Mouse (Mus musculus): ENCODE measurements around the gene Tbx1.
A peak's percentile ranks its signal among the peaks of the same experiment; 100 is the strongest.

Tbx1 gene

GRCm38 (mm10) chr16:18588738-18589055 is 1.8 kb downstream of the Tbx1 start:
- DNase-seq (ENCODE audit: extremely low read depth, low read depth, low spot score): no peak

GRCm38 (mm10) chr16:18587847-18588737 is 2.4 kb downstream of the Tbx1 start:
- DNase-seq (ENCODE audit: extremely low read depth, low read depth, low spot score): no peak

- no peak for DNase-seq (ENCODE audit: extremely low read depth, low read depth, low spot score)
Observed at GRCm38 (mm10) chr16:18586906-18587546, 3.4 kb downstream of the Tbx1 start.

GRCm38 (mm10) chr16:18586076-18586905 is 4.2 kb downstream of the Tbx1 start:
- DNase-seq (ENCODE audit: extremely low read depth, low read depth, low spot score): no peak

DNA sequence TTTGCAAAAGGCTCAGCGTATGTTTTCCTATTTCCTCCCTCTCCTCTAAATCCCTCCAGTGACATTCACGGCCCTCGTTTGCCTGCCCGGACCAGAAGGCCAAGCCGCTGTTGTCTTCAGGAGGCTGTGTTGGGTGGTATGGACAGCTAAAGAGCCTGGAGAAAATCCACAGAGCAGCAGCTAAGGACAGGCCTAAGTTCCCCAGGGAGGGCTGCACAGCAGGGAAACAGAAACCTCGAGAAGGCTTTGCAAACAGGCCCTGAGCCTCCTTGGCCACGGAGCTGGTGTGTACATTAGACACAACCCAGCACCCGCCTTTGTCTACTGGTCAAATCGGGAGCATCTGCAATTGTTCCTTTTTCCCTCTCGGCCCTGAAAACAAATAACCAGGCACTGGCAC is 4.8 kb downstream of the Tbx1 start:
- no peak for DNase-seq (ENCODE audit: extremely low read depth, low read depth, low spot score)

DNA sequence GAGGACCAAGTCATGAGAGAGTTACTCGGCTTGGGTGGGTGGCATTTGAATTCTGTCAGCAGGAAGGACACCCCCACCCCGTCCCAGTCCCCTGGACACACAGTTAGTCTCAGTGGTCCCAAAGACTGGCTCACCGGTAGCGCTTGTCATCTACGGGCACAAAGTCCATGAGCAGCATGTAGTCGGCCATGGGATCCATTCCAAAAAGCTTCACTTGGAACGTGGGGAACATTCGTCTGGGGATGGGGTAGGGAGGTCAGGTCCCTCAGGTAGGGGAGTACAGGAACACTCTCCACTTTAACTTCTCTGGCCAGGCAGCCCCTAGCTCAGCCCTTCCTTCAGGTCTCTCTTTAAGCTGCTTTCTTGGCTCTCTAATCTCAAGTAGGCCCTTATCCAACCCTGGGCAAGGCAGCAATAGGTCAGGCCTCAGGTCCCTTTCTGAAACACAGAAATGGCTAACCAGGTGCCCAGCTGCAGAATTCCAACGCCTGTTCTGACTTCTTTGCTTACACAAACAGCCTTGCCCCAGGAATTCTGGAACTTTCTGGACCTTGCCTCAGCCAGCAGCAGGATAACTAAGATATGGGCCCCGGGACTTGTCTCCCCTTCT is 5.5 kb downstream of the Tbx1 start:
- no peak for DNase-seq (ENCODE audit: extremely low read depth, low read depth, low spot score)

DNA sequence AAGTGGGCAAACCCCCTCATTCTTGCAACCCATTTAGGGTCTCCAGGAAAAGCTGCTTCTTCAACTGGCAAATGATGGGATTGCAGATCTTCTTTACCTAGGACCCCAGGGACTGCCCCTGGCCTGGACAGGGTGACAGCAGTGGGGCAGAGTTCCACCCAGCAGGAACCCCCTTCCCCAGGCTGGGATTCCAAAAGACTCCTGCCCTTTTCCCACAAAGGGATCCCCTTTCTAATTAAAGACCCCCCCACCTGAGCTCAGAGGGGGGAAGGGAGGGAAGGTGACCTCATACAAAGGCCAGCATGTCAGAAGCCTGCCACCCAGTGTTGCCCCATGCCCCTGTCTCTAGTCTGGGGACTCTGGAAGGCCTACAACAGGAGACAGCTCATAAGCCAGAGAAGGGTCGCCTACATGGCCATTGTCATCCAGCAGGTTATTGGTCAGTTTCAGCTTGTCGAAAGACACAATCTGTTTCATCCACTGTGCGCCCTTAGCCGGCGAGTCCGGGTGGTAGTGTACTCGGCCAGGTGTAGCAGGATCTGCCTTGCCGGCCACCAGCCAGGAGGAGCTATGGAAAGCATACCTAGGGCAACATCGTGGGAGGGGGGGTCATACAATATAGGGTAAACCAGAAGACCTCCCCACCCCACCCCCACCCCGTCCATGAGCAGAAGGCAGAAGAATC is 6.7 kb downstream of the Tbx1 start:
- no peak for DNase-seq (ENCODE audit: extremely low read depth, low read depth, low spot score)

DNA sequence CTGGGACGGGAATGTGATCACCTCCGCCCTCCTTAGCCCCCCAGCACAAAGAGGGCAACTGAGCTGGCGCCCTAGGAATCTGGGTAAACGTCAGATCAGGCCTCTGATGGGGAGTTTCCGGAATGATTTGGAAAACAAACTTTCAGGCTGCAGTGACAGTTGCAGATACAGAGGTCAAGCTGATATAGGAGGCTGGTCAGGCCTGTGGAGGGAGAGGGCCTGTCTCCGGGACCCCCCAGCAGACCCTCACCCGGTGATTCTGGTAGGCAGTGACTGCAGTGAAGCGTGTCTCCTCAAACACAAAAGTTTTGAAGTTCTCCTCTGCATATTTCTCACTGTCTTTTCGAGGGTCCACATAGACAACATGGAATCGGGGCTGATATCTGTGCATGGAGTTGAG is 7.3 kb downstream of the Tbx1 start:
- DNase-seq (ENCODE audit: extremely low read depth, low read depth, low spot score): no peak

GRCm38 (mm10) chr16:18582426-18583148 is 7.9 kb downstream of the Tbx1 start:
- DNase-seq (ENCODE audit: extremely low read depth, low read depth, low spot score): no peak

DNA sequence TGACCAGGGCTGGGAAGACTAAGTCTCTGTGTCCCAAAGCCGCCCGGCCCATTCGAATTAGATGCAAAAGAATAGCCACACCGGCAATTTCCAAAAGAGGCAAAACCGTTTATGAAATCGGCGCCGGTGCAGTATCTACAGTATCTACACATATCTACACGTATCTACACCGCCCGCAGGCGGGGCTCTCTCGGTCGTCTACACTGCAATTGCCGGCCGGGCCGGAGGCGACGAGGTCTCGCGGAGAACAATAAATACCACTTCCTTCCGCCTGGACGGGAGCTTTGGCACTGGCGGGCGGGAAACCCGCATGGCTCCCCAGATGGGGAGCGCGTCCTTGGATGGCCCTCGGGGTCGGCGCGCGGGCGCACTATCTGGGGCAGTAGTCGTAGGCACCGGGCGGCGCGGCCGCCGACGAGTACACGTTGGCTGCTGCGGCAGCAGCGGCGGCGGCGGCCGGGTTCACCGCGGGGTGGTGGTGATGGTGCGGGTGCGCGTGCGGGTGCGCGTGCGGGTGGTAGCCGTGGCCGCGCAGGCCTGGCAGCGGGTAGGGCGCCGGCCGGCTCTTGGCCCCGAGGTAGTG is 8.8 kb downstream of the Tbx1 start:
- DNase-seq (ENCODE audit: extremely low read depth, low read depth, low spot score): no peak

GRCm38 (mm10) chr16:18581050-18581622 is 9.3 kb downstream of the Tbx1 start:
- no peak for DNase-seq (ENCODE audit: extremely low read depth, low read depth, low spot score)

DNA sequence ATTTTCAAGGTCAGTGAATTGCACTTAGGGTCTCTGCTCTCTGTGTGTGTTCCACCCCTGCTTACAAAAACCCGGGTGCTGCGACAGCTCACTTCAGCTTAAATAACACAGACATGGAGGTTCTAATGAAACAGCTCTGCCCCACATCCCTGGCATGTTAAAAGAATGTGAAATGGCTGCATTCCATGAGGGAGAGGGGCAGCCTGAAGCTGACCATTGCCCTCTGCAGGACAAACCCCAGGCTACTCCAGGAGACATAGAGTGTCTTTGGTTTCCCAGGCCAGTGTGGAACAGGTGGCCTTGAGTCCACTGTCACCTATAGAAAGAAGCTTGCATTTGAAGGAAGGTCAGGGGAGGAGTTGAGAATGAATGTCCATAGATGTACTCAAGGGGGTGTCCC is 10.1 kb downstream of the Tbx1 start:
- no peak for DNase-seq (ENCODE audit: extremely low read depth, low read depth, low spot score)

DNA sequence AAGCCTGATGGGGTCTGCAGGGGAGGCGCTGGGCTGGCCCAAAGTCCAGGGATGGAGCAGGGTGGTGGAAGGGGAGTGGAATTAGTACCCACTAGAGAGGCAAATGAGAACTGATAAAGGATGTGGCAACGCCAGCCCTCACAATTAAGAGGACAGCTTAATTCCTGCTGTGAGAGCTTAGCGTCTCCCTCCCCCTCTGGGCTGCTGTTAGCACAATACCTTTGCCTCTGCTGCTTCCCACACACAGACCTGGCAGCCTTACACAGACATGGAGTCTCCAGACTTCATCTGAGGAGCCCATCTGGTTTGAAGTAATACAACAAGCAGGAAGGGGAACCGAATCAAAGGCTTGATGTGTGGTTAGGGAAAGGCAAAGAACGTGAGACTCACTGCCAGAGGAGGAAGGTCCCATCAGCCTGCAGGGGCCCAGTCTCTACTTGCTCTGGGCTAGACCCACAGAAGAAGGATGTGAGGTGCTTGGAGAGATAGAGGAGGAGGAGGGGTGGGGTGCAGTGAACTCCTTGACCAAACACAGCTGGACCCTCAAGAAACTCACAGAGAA is 12.8 kb downstream of the Tbx1 start:
- no peak for DNase-seq (ENCODE audit: extremely low read depth, low read depth, low spot score)

DNA sequence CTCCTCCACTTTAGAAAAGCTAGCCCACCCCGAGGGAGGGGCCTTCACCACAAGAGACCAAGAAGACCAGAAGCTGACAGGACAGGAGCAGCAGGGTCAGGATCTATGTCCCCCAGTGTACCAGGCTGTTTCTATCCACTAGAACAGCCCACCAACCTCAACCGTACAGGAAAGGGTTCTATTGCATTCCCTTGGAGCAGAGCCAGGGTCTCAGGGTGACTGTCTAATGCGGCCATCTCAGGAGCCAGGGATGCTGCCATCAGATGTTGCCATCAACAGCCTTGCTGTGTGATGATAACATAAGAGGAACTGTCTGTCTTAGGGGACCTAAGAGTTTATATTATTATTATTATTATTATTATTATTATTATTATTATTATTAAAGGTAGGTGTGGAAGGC is 13.4 kb downstream of the Tbx1 start:
- no peak for DNase-seq (ENCODE audit: extremely low read depth, low read depth, low spot score)

GRCm38 (mm10) chr16:18574196-18574595 is 16.3 kb downstream of the Tbx1 start:
- DNase-seq (ENCODE audit: extremely low read depth, low read depth, low spot score): peak; percentile 14

DNA sequence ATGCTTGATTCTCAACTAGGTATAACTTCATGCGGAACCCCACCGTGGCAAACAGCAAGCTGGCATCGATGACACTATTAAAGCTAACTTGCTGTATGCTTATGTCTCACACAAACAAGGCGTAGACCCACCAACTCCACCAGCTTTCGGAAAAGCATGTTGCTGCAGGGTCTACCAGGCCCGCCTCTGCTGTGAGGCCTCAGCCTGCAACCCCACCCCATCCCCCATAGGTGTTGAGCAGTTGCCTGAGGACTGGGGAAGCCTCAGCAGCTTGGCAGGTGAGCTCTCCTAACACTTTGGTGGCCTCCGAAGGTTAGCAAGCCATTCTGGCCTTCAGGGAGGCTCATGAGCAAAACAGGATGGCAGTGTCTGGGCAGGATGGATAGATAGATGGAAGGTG is 21.9 kb downstream of the Tbx1 start:
- no peak for DNase-seq (ENCODE audit: extremely low read depth, low read depth, low spot score)

DNA sequence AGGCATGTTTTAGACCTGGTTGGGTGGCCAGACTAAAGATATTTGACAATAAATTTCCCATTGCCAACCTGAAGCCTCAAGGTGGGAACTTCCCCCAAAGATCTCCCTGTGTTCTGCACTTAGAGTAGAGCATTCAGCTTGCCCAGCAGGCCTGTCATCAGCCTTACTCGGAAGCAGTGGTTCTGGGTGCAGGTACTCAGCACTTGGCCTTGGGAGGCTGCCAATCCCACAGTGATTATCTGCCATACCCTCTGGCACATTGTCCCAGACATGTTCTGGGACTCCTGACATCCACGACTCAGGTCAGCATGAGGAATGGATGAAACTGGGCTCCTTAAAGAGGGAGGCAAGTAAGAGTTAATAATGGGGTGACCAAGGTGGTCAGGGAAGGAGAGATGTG is 26.0 kb downstream of the Tbx1 start:
- DNase-seq (ENCODE audit: extremely low read depth, low read depth, low spot score): no peak

GRCm38 (mm10) chr16:18556461-18556860 is 34.0 kb downstream of the Tbx1 start:
- no peak for DNase-seq (ENCODE audit: extremely low read depth, low read depth, low spot score)

Measured in fat pad, adult 2 months (tissue).